Mouse (Mus musculus) forelimb bud, embryonic 11.5 days (tissue): ENCODE measurements around the gene Wdr26.

Source experiments
- DNase-seq: peaks from one replicate; pipeline ENCODE4 v3.0.0-alpha.2; 2012; ENCODE audit warnings: low read depth, low spot score

Gene Wdr26

GRCm38 (mm10) chr1:181168377-181168776 is 43.4 kb downstream of the Wdr26 start:
- no peak for DNase-seq

GRCm38 (mm10) chr1:181167816-181168215 is 44.0 kb downstream of the Wdr26 start:
- no peak for DNase-seq

GRCm38 (mm10) chr1:181151541-181151940 is 60.3 kb downstream of the Wdr26 start:
- no peak for DNase-seq

GRCm38 (mm10) chr1:181150827-181151534 is 60.8 kb downstream of the Wdr26 start:
- peak; percentile 87 for DNase-seq

GRCm38 (mm10) chr1:181150431-181150826 is 61.4 kb downstream of the Wdr26 start:
- no peak for DNase-seq

- no peak for DNase-seq
Observed at GRCm38 (mm10) chr1:181149373-181150017, 62.3 kb downstream of the Wdr26 start.

- no peak for DNase-seq
Observed at GRCm38 (mm10) chr1:181148540-181148939, 63.3 kb downstream of the Wdr26 start.

GRCm38 (mm10) chr1:181146187-181146586 is 65.6 kb downstream of the Wdr26 start:
- no peak for DNase-seq

GRCm38 (mm10) chr1:181144966-181145365 is 66.8 kb downstream of the Wdr26 start:
- no peak for DNase-seq

GRCm38 (mm10) chr1:181143950-181144836 is 67.6 kb downstream of the Wdr26 start, which contains the start of the genes Nvl and Cnih4:
TSS of gene Nvl (minus strand) at chr1:181144204.
TSS of gene Cnih4 (plus strand) at chr1:181144693.
- peak; percentile 95 for DNase-seq

- DNase-seq = no peak
Observed at GRCm38 (mm10) chr1:181143609-181143949, 68.2 kb downstream of the Wdr26 start.

GRCm38 (mm10) chr1:181138730-181139129 is 73.1 kb downstream of the Wdr26 start:
- DNase-seq = no peak

GRCm38 (mm10) chr1:181131915-181132314 is 79.9 kb downstream of the Wdr26 start:
- no peak for DNase-seq

GRCm38 (mm10) chr1:181126766-181127165 is 85.0 kb downstream of the Wdr26 start:
- DNase-seq = no peak

- no peak for DNase-seq
Observed at GRCm38 (mm10) chr1:181125916-181126315, 85.9 kb downstream of the Wdr26 start.

GRCm38 (mm10) chr1:181124145-181124544 is 87.7 kb downstream of the Wdr26 start:
- DNase-seq = no peak
